Mouse (Mus musculus) kidney, adult 8-10 months (tissue): ENCODE results near the gene Bst1.
A peak's percentile ranks its signal among the peaks of the same experiment; 100 is the strongest.

Source experiments
- DNase-seq, 2 experiments: peaks; one replicate each; pipeline ENCODE4 v3.0.0; 2022

The Bst1 gene

GRCm38 (mm10) chr5:43818695-43819094 lies at the start of gene Bst1:
Gene Bst1 (plus strand): TSS chr5:43818885.
- DNase-seq, result no peak

GRCm38 (mm10) chr5:43770618-43771354 lies 47.9 kb upstream of the Bst1 start:
- DNase-seq, result no peak

GRCm38 (mm10) chr5:43771555-43771954 lies 47.1 kb upstream of the Bst1 start:
- no peak for DNase-seq

- DNase-seq, result no peak
Observed at GRCm38 (mm10) chr5:43776407-43776806, 42.3 kb upstream of the Bst1 start.

- DNase-seq, result no peak
Observed at GRCm38 (mm10) chr5:43776993-43777392, 41.7 kb upstream of the Bst1 start.

- DNase-seq, result no peak
Observed at GRCm38 (mm10) chr5:43778583-43778982, 40.1 kb upstream of the Bst1 start.

GRCm38 (mm10) chr5:43781423-43781976 lies 37.2 kb upstream of the Bst1 start:
- peak; percentile 11 to 30 for DNase-seq

GRCm38 (mm10) chr5:43781977-43782930 lies 36.4 kb upstream of the Bst1 start:
- peak; percentile 59 to 68 for DNase-seq

- no peak for DNase-seq
Observed at GRCm38 (mm10) chr5:43783996-43784395, 34.7 kb upstream of the Bst1 start.

- no peak for DNase-seq
Observed at GRCm38 (mm10) chr5:43786607-43787006, 32.1 kb upstream of the Bst1 start.

- no peak for DNase-seq
Observed at GRCm38 (mm10) chr5:43787976-43788752, 30.5 kb upstream of the Bst1 start.

- no peak for DNase-seq
Observed at GRCm38 (mm10) chr5:43792354-43792753, 26.3 kb upstream of the Bst1 start.

- no peak for DNase-seq
Observed at GRCm38 (mm10) chr5:43799530-43799929, 19.2 kb upstream of the Bst1 start.

GRCm38 (mm10) chr5:43800700-43801099 lies 18.0 kb upstream of the Bst1 start:
- DNase-seq, result no peak

GRCm38 (mm10) chr5:43801253-43801652 lies 17.4 kb upstream of the Bst1 start:
- no peak for DNase-seq

- no peak for DNase-seq
Observed at GRCm38 (mm10) chr5:43801798-43802197, 16.9 kb upstream of the Bst1 start.

GRCm38 (mm10) chr5:43805401-43805800 lies 13.3 kb upstream of the Bst1 start:
- no peak for DNase-seq

GRCm38 (mm10) chr5:43806340-43806739 lies 12.3 kb upstream of the Bst1 start:
- DNase-seq, result no peak

GRCm38 (mm10) chr5:43806914-43807313 lies 11.8 kb upstream of the Bst1 start:
- DNase-seq, result no peak

GRCm38 (mm10) chr5:43807744-43808696 lies 10.7 kb upstream of the Bst1 start:
- peak; percentile 35 to 54 for DNase-seq

- no peak for DNase-seq
Observed at GRCm38 (mm10) chr5:43810427-43811062, 8.1 kb upstream of the Bst1 start.
